Mouse (Mus musculus) heart, adult 8-10 months (tissue): ENCODE results near the gene Dclk1. TPM values are rescaled to one million over a fixed set of nuclear protein-coding genes. Genes with fewer than 3 reads are reported as not detected.

ENCODE experiments used
- DNase-seq: peaks from one replicate; pipeline ENCODE4 v3.0.0; 2022; ENCODE audit warnings: low spot score
- total RNA-seq, 4 experiments: library from RNA; stranded (reverse); gene quantifications; 2 replicates each; pipeline ENCODE4 v1.2.4; 2022

Gene Dclk1
- total RNA-seq, 4 experiments from 2014 or later = 2.4 to 4.7 (median 3.6) TPM

DNA sequence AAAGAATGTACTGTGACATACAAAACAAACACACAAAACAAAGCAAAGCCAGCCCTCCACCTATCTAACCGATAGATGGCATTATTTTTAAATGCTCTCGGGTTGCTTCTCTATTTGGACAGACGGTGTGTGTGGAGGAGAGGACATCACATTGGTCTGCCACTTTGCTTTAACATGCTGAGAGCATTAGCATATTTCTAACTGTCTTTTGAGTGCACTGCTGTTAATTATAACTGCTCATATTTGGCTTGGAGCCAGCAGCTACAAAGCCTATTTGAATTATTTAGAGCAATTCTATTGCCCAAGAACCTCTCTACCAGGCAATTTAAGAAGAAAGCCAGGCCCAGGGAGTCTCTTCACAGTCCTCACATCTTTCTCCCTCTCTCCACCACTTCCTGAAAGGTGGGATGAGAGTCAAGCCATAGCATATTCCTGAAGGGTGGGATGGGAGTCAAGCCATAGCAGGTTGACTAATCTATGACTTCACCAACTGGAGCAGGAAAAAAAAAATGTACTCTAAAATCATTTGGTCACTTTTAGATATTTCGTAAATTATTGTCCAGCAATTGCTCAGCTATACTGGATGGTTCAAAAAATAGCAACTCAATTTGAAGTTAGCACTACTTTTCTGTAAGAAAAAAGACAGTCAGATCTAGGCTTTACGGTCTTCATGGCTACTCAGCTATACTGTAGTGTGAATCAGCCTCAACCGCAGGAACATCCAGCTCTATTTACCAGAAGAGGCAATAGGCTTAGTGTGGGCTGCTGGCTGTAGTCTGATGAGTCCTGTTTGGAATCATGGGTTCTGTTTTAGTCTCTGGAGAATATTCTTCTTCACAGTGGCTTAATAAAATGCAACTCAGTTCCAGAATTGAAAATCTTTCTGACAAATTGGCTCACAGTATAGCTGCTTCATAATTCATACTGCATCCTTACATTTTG lies 155.9 kb downstream of the Dclk1 start:
- DNase-seq = no peak

DNA sequence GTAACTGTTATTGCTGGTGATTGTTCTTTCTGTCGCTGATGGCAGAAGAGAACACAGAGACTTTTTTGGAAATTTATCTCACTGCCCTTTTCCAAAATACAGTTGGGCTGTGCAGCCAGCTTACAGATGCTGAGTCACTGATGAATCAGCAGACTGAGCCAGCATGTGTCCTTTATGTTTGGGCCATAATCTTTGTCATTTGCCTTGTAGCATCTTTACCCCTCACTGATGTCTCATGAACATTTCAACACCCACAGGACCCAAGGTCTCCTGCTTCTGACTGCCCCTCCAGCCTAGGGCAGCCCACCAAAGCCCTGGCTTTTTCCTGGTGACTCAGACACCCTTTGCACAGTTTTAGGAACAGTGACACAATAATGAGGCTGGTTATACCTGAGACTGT lies 159.1 kb downstream of the Dclk1 start:
- DNase-seq = no peak

DNA sequence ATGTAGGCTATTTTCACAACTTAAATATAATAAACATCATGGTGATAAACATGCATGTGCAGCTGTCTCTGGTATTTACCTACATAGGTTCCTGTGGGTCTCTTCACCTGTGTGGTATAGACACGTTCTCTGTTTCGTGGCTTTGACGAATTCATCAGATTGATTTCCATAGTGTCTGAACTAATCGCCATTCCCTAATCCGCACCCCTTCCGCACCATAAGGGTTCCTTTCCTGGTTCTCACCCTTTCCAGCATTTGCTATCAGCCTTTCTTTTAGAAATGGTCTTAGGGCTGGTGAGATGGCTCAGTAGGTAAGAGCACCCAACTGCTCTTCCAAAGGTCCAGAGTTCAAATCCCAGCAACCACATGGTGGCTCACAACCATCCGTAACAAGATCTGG lies 162.6 kb downstream of the Dclk1 start:
- no peak for DNase-seq

DNA sequence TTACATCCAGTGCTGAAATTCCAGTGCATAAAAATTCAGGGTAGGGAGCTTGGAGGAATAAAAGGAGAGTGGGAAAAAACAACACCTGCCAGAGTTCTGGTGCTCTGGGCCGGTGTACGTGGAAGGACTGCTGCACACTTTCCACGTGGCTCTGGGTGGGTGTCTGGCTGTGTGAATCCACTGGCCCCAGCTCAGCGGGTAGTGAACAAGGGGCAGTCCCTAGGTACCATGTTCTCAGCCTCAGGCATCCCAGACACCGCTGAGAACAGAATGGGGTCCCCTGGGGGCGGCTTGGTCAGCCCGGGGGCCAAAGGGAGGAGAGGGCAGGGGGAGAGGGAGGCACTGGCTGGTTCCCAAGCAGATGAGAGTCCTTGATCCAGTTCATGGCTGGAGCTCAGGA lies 164.5 kb downstream of the Dclk1 start:
- DNase-seq = no peak

DNA sequence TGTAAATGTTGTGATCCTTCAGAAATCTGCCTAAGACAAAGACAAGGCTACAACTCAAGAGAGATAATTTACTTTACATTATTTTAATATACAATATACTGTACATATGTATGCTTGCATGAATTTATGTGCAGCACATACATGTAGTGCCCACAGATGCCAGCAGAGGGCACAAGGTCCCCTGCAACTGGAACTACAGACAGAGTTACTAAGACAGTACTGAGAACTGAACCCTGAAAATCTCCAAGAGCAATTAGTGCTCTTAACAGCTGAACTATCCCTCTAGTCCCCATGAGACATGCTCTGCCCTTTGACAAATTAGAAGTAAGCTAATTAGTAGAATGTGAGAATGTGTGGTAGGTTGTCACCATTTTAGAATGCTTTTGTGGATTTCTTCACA lies 169.4 kb downstream of the Dclk1 start:
- no peak for DNase-seq

DNA sequence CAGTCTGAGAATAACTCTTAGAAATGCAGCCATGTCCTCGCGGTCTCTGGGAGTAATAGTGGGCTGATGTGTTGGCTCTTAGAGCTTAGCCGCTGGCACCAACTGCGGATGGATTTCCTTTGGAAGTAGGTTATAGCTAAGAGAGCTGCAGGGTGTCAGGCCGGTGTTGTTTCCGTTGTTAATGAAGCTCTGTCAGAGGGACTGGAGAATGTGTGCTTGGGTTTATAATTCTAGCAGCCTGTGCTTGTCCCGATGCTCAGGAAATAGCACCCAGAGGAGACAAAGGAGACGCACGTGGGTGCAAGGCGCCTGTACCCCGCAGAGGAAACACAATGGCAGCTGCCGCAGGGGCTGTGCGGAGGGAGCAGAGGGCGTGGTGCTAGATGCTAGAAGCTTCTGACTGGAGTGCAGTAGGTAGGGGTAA lies 173.4 kb downstream of the Dclk1 start:
- no peak for DNase-seq

DNA sequence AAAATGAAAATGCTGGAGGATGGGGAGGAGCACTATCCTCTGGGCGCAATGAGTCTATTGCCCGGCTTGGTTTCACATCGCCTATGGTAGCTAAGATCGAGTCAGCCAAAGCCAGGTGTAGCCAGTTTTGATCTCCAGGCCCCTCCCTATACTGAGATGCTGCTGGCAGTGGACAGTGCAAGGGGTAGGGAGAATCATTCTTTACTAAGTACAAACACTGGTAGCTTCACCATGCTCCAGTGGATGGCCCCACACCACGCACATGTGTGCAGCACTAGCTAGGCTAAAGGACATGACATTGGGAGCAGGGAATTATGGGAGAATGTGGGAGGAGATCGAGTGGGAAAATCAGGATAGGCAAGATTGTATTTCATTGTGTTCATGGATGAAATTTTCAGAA lies 176.7 kb downstream of the Dclk1 start:
- DNase-seq = no peak

DNA sequence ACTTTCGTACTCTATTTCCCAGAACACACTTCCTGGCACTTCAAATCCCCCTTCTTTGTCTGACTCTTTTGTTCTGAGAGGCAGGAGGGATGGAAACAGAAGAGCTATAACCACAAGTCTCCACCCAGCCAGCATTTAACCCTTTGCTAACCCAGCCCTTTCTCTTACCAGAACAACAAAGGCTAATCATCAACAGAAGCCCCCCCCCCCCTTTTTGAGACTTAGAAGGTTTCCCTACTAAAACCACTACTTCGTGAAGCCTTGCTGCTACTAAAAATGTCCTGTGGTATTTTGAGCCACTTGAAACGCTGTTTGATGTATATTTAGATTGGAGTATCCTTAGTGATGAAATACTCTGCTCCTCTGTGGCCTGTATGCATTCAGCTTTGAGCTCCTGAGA lies 177.2 kb downstream of the Dclk1 start:
- no peak for DNase-seq

DNA sequence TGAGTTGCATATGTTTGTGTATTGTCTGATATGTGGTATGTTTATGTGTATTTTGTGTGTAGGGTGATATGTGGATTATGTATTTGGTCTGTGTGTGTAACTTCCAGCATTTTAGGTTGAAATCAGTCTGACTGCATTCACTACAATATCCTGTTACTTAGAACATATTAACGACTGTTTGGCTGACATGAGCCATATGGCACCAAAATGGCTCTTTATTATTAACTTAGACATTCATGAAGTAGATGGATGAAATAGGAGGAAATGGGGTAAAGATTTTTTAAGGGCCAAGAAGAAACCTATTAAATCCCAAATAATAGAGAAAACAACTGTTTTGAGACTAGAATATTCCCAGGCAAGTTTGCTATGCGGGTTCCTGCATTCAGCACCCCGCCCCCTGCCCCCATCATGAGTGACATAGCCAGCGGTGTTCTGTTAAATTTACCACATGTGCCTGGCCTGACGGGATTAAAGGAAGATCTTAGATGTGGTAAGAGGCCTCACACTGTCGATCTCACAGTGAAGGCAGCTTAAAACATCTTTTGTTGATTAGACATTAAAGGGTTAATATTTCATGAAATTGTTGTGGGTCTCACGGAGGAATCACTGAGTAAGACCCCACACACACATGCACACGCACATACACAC lies 178.4 kb downstream of the Dclk1 start:
- no peak for DNase-seq

DNA sequence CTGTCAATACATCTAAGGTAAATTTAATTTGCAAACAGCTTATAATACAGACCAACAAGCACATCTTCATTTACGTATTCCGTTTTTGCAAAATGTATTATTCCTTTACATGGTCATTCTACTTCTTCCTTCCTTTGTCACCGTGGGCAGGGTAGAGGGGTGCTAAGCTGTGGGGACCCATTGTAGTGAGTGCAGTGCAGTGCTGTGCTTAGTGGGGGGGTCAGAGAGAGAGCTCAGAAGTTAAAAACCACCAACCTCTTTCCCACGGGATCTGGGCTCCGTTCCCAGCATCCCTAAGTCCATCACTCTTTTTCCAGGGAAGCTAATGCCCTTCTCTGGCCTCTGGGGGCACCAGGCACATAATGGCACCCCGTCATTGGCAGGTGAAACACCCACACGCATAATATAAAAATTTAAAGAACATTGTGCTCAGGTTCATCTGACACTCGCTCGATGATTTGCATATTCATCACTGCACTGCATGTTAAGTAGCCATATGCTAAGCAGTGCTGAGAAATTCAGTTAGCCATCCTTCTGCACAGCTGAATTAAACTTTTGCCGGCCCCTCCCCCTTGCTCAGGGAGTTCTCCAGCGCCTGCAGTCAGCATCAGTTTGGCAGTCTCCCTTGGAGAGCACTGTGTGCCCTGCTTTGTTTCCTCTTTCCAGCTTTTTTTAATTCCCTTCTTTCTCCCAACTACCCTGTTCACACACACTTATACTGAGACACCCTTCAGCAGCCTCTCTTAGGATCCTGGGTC lies 181.7 kb downstream of the Dclk1 start:
- DNase-seq = no peak

DNA sequence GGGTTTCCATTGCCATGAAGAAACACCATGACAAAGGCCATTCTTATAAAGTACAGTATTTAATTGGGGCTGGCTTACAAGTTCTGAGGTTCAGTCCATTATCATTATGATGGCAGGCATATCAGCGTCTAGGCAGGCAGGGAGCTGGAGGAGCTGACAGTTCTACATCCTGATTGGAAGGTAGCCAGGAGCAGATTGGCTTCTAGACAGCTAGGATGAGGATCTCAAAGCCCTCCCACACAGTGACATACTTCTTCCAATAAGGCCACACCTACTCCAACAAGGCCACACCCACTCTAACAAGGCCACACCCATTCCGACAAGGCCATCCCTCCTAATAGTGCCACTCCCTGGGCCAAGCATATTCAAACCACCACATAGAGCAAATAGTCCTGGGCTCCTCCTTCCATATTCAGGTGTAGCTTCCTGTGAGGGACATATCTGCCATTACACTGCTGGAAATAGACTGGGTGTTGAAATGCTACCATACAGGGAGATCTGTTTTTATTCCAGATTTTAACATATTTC lies 187.9 kb downstream of the Dclk1 start:
- no peak for DNase-seq

DNA sequence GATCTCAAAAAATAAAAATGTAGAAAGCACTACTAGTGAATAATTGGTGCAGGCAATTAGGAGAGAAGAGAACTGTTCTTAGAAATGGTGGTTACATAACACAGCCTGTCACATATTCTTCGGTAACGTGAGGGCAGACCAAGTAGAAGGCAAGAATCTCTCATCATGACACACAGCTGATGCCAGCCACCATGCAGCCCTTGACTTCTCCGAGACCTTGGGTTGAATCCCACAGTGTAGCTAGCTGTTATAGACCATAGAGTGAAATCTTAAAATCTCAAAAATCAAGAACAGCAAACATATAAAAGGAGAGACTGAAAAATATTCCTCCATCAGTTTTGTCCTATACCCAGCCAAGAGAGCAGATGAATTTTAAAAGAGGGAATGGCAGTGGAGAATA lies 189.1 kb downstream of the Dclk1 start:
- DNase-seq = no peak

DNA sequence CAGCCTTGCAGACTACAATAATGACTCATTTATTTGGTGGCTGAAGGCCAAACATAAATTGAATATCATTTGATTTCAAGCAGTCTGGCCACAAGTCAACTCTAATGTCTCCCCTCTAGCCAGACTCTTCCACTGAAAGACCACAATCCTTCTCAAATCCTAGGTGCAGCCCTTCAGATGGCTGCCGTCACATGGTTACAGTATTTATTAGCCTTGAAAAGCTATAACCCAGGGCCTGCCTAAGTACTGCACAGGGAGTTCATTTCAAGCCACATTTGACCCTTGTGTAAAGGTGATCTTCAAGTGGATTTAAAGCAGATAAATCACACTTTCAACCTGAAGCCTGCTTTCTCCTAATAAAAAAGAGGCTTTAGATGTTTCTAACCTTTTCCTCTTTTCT lies 192.1 kb downstream of the Dclk1 start:
- DNase-seq = no peak

DNA sequence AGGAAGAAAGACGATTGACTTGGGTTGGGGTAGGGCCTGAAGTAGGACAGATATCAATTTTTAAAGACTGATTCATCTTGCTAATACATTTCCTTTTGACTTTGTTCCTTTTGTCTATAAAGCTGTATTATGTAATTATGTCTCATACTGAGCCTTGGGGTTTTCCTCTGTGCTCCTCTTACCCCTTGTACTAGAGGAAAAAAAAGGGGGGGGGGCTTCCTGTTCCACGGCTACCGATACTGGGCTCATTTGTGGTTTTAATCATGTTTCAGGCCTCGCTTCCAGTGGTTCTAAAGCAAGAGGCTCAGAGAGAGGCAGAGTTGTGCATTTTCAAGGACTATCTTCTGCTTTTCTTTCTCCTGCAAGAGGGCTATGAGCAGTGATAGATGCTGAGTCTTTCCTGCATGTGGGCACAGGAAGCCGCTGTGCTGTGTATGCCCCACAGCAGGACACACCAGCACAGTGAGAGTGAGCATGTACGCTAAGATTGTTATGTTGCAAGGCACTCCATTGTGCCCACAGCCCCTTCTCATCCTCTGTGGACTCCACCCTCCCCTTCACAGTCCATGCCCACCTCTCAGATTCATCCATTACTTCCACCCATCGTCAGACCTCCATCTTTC lies 196.8 kb downstream of the Dclk1 start:
- DNase-seq = no peak

DNA sequence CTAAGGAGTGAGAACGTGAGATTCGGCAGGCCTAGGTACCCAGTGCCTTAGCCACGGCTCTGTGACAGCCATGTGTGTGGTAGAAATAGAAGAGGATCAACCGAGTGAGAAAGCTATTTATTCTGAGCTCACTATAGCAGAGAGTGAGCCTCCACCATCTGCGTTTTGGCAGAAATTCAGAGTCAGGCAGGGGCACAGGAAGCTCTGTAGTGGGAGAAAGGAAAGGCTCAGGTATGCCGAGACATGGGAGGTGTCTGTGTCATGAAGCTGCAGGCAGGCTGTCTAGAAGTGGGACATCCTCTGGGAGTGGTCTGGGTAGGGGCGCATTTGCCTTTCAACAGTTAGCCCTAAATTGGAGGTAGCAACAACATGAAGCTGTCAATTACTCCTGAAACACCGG lies 198.2 kb downstream of the Dclk1 start:
- DNase-seq = no peak

DNA sequence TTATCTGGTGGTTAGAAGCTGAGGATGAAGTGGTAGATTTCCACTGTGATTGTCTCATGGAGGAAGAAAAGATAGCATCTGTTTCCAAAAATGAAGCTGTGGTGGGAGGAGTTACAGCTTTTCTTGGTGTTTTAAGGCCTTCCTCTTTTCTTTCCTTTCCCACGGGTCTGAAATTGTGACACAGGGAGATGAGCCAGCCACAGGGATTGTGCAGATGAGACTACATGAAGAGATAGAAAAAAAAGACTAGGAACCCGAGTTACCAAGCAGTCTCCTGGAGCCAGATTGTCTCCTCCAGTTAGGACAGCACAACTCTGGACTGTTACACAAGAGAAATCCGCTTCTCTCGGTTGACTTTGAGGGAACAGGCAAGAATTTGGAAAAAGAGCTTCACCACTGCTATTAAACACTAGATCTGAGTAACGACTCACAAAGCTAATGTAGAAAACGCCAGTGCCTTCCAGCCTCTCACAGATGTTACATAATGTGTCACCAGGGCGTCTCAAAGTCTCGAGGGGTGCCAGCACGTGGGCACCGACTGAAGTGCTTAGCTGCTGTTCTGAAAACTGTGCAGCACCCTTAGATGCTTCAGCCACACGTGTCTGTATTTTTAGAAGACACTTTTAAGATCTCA lies 200.0 kb downstream of the Dclk1 start:
- no peak for DNase-seq

DNA sequence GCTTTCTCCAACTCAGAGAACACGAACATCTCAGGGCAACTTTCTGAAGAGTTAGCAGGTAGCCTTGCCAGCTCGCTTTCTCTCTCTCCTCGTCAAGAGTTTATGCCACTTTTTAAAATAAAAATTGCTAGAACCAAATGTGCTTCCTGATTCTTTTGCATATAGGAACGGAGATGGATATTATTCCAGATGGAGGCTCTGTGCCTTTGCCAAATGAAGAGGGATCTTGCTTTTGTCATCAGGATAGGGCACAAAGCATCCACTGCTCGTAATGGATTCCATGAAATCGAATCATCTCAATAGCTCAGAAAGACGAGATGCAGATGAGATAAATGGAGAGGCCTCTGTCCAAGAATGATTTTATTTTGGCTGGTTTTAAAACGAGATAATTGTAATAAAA lies 201.1 kb downstream of the Dclk1 start:
- no peak for DNase-seq

DNA sequence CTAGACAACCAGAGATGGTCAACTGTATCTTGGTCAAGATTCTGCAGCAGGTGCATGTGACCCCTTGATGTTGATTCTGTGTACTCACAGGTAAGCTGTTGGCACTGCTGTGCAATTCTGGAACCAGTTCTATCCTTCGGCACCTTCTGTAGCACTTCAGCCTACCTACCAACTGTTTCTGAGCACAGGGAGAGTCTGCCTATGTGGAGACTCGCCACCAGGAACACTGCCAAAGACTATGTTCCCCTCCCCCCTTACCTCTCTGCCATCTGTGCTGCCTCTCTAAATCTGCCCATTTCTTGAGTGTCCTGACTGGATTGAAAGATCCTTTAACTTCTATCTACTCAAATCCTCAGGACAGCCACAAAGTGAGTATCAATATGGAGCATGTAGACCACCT lies 201.6 kb downstream of the Dclk1 start:
- no peak for DNase-seq

DNA sequence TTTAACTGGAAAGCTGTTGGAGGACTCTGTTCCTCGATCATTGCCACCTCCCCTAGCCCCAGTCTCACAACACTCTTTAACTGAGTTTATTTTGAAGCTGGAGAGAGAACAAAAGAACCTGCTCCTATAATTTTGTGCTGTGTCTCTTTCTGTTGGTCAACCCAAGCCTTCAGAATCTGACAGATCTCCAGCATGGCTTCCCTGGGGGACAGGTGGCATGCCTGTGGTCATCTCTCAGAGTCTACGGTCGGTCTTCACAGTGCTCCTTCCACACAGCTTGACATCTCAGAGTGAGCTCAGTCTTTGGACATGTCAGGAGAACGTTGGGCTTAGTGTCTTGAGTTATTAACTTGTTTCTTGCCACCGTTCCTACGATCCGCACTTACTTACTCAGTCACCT lies 204.5 kb downstream of the Dclk1 start:
- no peak for DNase-seq

DNA sequence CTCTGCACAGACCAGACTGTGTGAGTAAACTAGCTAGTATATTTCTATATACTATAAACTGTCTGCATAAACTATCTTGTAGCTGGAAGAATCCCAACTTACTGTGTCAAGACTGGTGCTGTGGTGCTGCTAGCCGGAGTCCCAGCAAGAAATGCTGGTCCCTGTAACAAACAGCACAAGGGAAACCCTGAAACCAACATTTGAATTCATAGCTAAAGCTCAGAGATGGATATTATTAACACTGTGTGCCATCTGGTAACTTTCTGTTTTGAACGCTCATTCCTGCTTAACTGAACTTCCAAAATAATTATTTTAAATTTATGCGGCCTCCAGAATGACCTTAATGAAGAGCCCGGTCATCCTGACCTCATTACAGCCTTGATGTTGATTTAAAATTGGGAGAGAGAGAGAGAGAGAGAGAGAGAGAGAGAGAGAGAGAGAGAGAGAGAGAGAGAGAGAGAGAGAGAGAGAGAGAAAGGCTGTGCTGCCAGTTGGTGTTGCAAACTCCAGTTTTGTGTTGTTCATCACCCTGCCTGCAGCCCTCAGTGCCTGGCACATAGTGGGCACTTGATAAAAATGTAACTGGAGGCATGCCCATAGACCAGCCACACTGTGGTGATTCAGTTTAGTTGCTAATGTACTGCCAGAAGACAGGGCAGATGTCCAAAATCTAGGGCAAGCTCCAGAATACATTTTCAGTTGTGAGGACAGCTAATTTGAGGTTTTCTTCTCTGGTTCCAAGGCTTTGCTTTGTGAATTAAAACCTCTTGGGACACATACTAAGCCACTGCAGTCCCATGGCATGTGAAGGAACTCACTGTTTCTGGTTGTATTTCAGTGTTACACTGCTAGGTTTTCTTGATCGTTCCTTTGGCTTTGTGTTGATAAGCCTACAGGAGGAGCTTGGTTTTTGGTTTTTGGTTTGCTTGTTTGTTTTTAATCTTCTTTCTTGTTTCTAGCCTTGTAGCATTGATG lies 205.6 kb downstream of the Dclk1 start:
- peak; percentile 66 for DNase-seq
